Mouse (Mus musculus) stomach, embryonic 16.5 days (tissue): ENCODE measurements at regions not wholly inside any gene's neighbourhood (a gene's known extent, or its start where the extent isn't known, plus 50 kb on each side); places are given as distances from the start of the nearest gene placed in this dataset.

Experiments
- ATAC-seq: fragments of 200-750 bp; cut with Nextera tagmentation; 2 replicates; pipeline ENCODE4 v1.8.0; 2017; ENCODE audit warnings: moderate number of reproducible peaks, moderate TSS enrichment; ENCODE audit not compliant: insufficient read depth, low FRiP score
- H3K27ac ChIP-seq: fragments of 300-500 bp; sonication (generic); 2 replicates; pipeline ENCODE4 v1.5.1; 2014; ENCODE audit warnings: low read length
- H3K27me3 ChIP-seq: fragments of 300-500 bp; sonication (generic); 2 replicates; pipeline ENCODE4 v1.6.1; 2014; ENCODE audit warnings: low read length, control low read depth, mixed read lengths; ENCODE audit not compliant: control insufficient read depth, insufficient read depth
- H3K36me3 ChIP-seq: fragments of 300-500 bp; sonication (generic); 2 replicates; pipeline ENCODE4 v1.6.1; 2014; ENCODE audit warnings: low read length; ENCODE audit not compliant: control insufficient read depth, insufficient read depth
- H3K4me1 ChIP-seq: fragments of 300-500 bp; sonication (generic); 2 replicates; pipeline ENCODE4 v1.6.1; 2014; ENCODE audit warnings: low read length, control low read depth, mixed read lengths; ENCODE audit not compliant: control insufficient read depth, insufficient read depth
- H3K4me2 ChIP-seq: fragments of 300-500 bp; sonication (generic); 2 replicates; pipeline ENCODE4 v1.6.1; 2014; ENCODE audit warnings: low read depth, low read length, mixed read lengths
- H3K4me3 ChIP-seq: fragments of 300-500 bp; sonication (generic); replicated peaks from 2 replicates; pipeline ENCODE4 v1.5.1; 2014; ENCODE audit warnings: mild to moderate bottlenecking, low read length
- H3K9ac ChIP-seq: fragments of 300-500 bp; sonication (generic); 2 replicates; pipeline ENCODE4 v1.6.1; 2014; ENCODE audit warnings: low read length
- H3K9me3 ChIP-seq: fragments of 300-500 bp; sonication (generic); replicated peaks from 2 replicates; pipeline ENCODE4 v1.6.1; 2016; ENCODE audit warnings: low read length, control low read depth; ENCODE audit not compliant: control insufficient read depth
- WGBS: fragments of 180-500 bp; shearing (Covaris S2); extraction: QIAGEN DNeasy Blood & Tissue Kit; methylation state at CpG from one replicate; pipeline ENCODE4 v1.1.7; 2014; 5-methylcytosine and 5-hydroxymethylcytosine counted together

DNA sequence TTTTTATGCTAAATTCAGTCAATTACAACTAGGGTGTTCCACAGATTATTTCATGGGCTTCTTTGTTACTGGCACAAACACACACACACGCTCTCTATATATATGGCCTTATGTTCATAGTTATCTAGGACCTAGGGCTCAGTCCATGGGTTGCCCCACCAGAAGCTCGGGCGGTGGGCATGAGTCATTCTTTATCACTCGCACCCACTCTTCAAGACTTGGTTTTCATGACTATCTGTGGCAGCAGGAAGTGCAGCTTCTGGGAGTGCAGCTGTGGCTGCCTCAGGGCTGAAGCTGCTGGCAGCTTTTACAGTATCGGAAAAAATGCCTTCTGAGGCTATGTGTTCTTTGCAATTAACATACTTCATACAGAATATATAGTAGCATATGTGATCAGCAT lies 198.7 kb downstream of the Ipo11 start:
- Histone ChIP-seq H3K4me3 (no peak overlapping the region), H3K36me3 (no peaks in the 10 kb centered on the region), H3K4me1 (no peaks in the 10 kb centered on the region), H3K27ac (no peak overlapping the region), H3K4me2 (no peak overlapping the region), H3K9ac (no peak overlapping the region), H3K9me3 (no peaks in the 10 kb centered on the region), H3K27me3 (no peaks in the 10 kb centered on the region)
- WGBS = 84% methylated on average over 5 of the region's 5 CpGs
- ATAC-seq = no peak

DNA sequence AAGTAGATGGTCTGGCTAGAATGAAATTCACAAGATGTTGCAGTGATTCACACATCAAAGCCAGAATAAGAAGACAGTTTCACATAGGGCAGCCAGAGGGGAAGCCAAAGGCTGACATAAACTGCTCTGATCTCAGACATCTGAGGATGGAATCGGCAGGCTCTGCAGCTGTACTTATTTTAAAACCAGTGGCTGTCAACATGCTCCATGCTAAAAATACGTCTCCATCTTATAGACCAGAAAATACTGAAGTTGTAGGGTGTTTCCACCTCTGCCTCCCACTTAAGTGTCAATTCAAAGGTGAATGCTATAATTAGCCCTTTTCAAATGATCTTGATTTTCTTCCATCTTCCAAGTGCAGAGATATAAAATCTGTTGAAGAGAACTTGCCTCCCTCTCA lies 202.4 kb downstream of the Ipo11 start:
- Histone ChIP-seq H3K9ac (no peak overlapping the region), H3K4me2 (no peak overlapping the region), H3K36me3 (no peaks in the 10 kb centered on the region), H3K4me3 (no peak overlapping the region), H3K27ac (no peak overlapping the region), H3K27me3 (no peaks in the 10 kb centered on the region), H3K4me1 (no peaks in the 10 kb centered on the region), H3K9me3 (no peaks in the 10 kb centered on the region)
- 66% methylated on average over 2 of the region's 2 CpGs for WGBS
- no peak for ATAC-seq

DNA sequence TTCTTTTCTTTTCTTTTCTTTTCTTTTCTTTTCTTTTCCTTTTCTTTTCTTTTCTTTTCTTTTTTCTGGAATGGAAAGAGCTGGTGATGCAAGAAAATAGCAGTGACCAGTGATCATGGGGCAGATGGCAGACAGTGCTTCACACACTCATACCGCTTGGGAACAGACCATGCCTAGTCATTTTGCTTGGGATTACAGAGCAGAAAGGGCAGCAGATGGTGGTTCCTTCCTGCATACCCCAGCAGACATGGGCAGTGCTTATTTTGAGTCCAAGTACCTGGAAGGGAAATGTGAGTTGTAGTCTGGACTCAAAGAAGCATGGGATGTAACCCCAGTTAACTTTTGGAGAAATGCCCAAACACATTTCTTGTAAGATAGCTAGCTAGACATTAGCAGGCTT lies 203.9 kb downstream of the Ipo11 start:
- H3K27ac ChIP-seq = no peak overlapping the region
- no peaks in the 10 kb centered on the region for H3K36me3 ChIP-seq
- no peaks in the 10 kb centered on the region for H3K27me3 ChIP-seq
- no peak for ATAC-seq
- no peaks in the 10 kb centered on the region for H3K4me1 ChIP-seq
- 91% methylated on average over 1 of the region's 1 CpGs for WGBS
- H3K4me2 ChIP-seq = no peak overlapping the region
- no peaks in the 10 kb centered on the region for H3K9me3 ChIP-seq
- no peak overlapping the region for H3K9ac ChIP-seq
- no peak overlapping the region for H3K4me3 ChIP-seq

DNA sequence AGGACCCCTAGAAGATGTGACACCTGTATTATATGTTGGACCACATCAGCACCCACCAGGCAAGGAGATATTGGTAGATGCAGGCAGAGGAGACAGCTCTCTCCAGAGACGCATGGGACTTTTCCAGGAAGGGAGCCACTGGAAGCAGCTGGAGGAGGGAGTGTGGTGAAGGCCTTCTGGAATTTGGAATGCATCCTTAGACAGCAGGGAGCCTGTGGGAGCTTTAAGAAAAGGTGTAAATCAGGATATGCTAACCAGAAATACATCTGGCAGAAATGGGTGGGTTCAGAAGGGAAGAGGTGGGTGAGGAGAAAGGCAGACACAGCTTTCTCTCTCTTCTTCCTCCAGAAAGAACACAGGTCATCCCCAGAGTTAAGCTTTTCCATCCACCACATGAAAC lies 213.4 kb downstream of the Ipo11 start:
- 65% methylated on average over 1 of the region's 1 CpGs for WGBS
- no peak overlapping the region for H3K9ac ChIP-seq
- no peak overlapping the region for H3K4me3 ChIP-seq
- H3K9me3 ChIP-seq = no peaks in the 10 kb centered on the region
- no peaks in the 10 kb centered on the region for H3K36me3 ChIP-seq
- no peaks in the 10 kb centered on the region for H3K27me3 ChIP-seq
- H3K4me1 ChIP-seq = no peaks in the 10 kb centered on the region
- ATAC-seq = no peak
- no peak overlapping the region for H3K27ac ChIP-seq
- H3K4me2 ChIP-seq = no peak overlapping the region

DNA sequence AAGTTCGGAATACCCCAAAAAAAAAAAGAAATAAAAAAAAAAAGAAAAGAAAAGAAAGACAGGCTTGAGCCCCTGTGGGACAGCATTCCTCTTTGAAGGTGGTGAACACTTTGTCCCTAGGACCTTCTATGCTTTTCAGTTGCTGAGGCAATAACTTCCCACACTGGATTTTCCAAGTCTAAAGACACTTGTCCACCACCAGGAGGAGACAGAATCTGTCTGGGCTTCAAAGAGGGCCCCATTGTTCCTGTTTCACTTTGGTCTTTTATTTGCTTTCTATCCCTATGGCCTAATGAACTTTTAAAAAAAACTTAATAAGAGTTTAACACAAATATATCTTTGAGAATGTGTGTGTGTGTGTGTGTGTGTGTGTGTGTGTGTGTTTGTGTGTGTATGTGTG lies 215.6 kb downstream of the Ipo11 start:
- H3K9ac ChIP-seq = no peak overlapping the region
- H3K27me3 ChIP-seq = no peaks in the 10 kb centered on the region
- no peaks in the 10 kb centered on the region for H3K9me3 ChIP-seq
- no peaks in the 10 kb centered on the region for H3K36me3 ChIP-seq
- 89% methylated on average over 1 of the region's 1 CpGs for WGBS
- no peak overlapping the region for H3K4me2 ChIP-seq
- no peak overlapping the region for H3K27ac ChIP-seq
- H3K4me3 ChIP-seq = no peak overlapping the region
- no peaks in the 10 kb centered on the region for H3K4me1 ChIP-seq
- ATAC-seq = no peak

DNA sequence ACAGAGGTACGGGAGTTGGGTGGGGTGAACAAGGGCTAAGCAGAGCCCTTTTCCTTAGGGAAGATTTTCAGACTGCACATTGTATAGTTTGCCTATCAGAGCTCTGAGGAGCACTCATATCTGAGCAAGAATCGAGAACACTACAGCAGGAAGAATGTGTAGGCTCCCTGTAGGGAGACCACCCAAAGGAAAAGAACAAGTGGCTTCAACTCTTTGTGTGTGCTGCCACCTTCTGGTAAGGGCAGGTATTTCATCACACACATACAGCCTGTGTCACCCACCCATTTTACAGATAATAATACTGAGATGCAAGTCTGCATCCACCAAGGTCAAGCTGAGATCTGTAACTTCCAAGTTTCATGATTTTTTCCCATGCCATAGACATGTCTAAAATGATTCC lies 221.0 kb downstream of the Ipo11 start:
- Histone ChIP-seq H3K4me3 (no peak overlapping the region), H3K9me3 (no peaks in the 10 kb centered on the region), H3K27me3 (no peaks in the 10 kb centered on the region), H3K27ac (no peak overlapping the region), H3K9ac (no peak overlapping the region), H3K4me1 (no peaks in the 10 kb centered on the region), H3K4me2 (no peak overlapping the region), H3K36me3 (no peaks in the 10 kb centered on the region)
- no peak for ATAC-seq
- WGBS = 41% methylated on average over 2 of the region's 2 CpGs

DNA sequence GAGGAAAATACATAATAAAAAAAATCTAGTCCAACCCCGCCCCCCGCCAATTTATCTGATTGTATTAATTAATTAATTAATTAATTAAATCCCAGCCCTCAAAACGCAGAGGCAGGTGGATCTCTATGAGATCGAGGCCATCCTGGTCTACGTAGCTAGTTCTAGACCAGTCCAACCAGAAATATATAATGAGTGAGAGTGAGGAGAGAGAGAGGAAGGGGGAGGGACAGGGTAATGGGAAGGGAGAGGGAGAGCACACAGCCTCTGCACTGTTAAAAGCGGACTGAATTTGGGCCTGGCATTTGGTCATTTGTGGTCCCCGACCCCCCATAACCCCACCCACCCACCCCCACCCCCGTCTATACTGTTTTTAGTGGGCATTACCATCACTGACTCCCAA lies 221.5 kb downstream of the Ipo11 start:
- Histone ChIP-seq H3K9me3 (no peaks in the 10 kb centered on the region), H3K36me3 (no peaks in the 10 kb centered on the region), H3K27me3 (no peaks in the 10 kb centered on the region), H3K4me2 (no peak overlapping the region), H3K27ac (no peak overlapping the region), H3K9ac (no peak overlapping the region), H3K4me3 (no peak overlapping the region), H3K4me1 (no peaks in the 10 kb centered on the region)
- WGBS = 72% methylated on average over 8 of the region's 8 CpGs
- no peak for ATAC-seq

DNA sequence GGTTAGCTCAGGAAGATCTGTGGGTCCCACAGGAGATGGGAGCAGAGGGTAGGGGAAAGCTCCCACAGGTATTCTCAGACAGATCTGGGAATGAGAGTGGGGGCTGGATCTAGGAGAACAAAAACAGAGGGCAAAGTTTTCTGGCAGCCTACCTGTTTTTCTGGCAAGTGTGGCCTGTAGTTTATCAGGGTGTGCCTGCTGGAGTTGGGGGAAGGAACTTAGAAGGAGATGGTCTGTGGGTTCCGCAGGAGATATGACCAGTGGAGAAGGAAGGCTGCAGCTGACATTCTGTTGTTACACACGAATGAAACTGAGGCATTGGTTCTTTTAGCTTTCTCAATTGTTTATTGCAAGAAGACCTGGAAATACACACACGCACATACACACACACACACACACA lies 226.2 kb downstream of the Ipo11 start:
- Histone ChIP-seq H3K9me3 (no peaks in the 10 kb centered on the region), H3K4me3 (no peak overlapping the region), H3K4me2 (no peak overlapping the region), H3K4me1 (no peaks in the 10 kb centered on the region), H3K36me3 (no peaks in the 10 kb centered on the region), H3K9ac (no peak overlapping the region), H3K27ac (no peak overlapping the region), H3K27me3 (no peaks in the 10 kb centered on the region)
- no peak for ATAC-seq
- 80% methylated on average over 3 of the region's 3 CpGs for WGBS

DNA sequence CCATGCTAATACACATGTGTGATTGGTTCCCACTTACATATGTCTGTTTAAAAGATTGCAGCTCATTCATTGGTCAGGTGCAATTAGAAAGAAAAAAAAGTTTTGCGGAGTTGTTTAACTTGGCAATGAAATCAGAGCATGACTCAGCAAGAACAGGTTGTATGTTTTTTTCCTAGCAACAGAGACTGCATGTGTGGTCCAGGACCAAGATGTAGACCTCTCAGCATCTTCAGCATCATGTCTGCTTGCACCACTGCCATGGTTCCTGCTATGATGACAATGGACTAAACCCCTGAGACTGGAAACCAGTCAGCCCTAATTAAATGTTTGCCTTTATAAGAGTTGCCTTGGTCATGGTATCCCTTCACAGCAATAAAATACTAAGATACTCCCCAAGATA lies 236.4 kb downstream of the Ipo11 start:
- no peak for ATAC-seq
- H3K27me3 ChIP-seq = no peaks in the 10 kb centered on the region
- 79% methylated on average over 1 of the region's 1 CpGs for WGBS

DNA sequence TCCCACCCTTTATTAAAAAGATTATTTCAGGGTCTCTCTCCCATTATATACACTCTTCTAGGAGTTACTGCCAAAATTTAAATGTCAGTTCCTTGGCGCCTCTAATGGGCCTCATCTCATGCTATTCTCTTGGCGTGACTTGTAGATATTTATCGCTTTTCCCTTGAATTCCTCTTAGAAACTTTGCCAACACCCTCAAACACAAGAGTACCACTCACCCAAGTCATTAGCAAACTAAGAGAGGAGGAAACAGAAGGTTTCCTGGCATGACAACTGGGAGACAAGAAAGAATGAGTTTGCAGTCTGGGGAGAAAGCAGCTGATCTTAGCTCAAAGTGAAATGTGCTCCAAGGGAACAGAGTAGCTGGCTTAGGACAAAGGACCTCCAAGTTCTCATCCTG lies 236.8 kb downstream of the Ipo11 start:
- no peaks in the 10 kb centered on the region for H3K4me1 ChIP-seq
- no peaks in the 10 kb centered on the region for H3K27me3 ChIP-seq
- no peaks in the 10 kb centered on the region for H3K9me3 ChIP-seq
- 74% methylated on average over 3 of the region's 3 CpGs for WGBS
- H3K9ac ChIP-seq = no peak overlapping the region
- no peak overlapping the region for H3K4me2 ChIP-seq
- no peak overlapping the region for H3K27ac ChIP-seq
- H3K36me3 ChIP-seq = no peaks in the 10 kb centered on the region
- no peak overlapping the region for H3K4me3 ChIP-seq
- no peak for ATAC-seq

More for the DNA sequence above, 236.4 kb downstream of the Ipo11 start:
- Histone ChIP-seq H3K4me2 (no peak overlapping the region), H3K36me3 (no peaks in the 10 kb centered on the region), H3K4me1 (no peaks in the 10 kb centered on the region), H3K27ac (no peak overlapping the region), H3K9me3 (no peaks in the 10 kb centered on the region), H3K9ac (no peak overlapping the region), H3K4me3 (no peak overlapping the region)
